Mouse (Mus musculus) heart, embryonic 14.5 days (tissue): Measurements from ENCODE around the gene Pcgf1. TPM values are rescaled to one million over a fixed set of nuclear protein-coding genes. Genes with fewer than 3 reads are reported as not detected.
A peak's percentile ranks its signal among the peaks of the same experiment; 100 is the strongest.

Experiments used
- ATAC-seq: fragments of 200-750 bp; cut with Nextera tagmentation; 2 replicates; pipeline ENCODE4 v1.8.0; 2017; ENCODE audit warnings: low read depth, moderate TSS enrichment; ENCODE audit not compliant: insufficient number of reproducible peaks, insufficient read depth, low FRiP score
- H3K27ac ChIP-seq, 2 experiments: fragments of 200-500 bp in 1 of 2; fragments of 300-500 bp in 1 of 2; sonication (generic) in 1 of 2; replicated peaks in 1 of 2; 2 replicates each; pipeline ENCODE4 v1.5.1; 2012 to 2014; ENCODE audit warnings: low read depth in 2 of 2, low read length in 2 of 2, control low read depth in 1 of 2, mild to moderate bottlenecking in 1 of 2, mixed read lengths in 1 of 2; ENCODE audit not compliant: control insufficient read depth in 1 of 2, insufficient read depth in 1 of 2
- H3K27me3 ChIP-seq: fragments of 300-500 bp; sonication (generic); 2 replicates; pipeline ENCODE4 v1.6.1; 2014; ENCODE audit warnings: mild to moderate bottlenecking, low read length, control low read depth; ENCODE audit not compliant: control insufficient read depth, insufficient read depth
- H3K36me3 ChIP-seq: fragments of 300-500 bp; sonication (generic); 2 replicates; pipeline ENCODE4 v1.6.1; 2014; ENCODE audit warnings: mild to moderate bottlenecking, control low read depth, low read length, mixed read lengths; ENCODE audit not compliant: control insufficient read depth, insufficient read depth
- H3K4me1 ChIP-seq, 2 experiments: fragments of 200-500 bp in 1 of 2; fragments of 300-500 bp in 1 of 2; sonication (generic) in 1 of 2; 2 replicates each; pipeline ENCODE4 v1.6.1; 2012 to 2014; ENCODE audit warnings: low read length in 2 of 2, control low read depth in 1 of 2, mixed read lengths in 1 of 2; ENCODE audit not compliant: control insufficient read depth in 2 of 2, insufficient read depth in 2 of 2
- H3K4me2 ChIP-seq: fragments of 300-500 bp; sonication (generic); 2 replicates; pipeline ENCODE4 v1.6.1; 2014; ENCODE audit warnings: mild to moderate bottlenecking, low read length
- H3K4me3 ChIP-seq, 2 experiments: fragments of 200-500 bp in 1 of 2; fragments of 300-500 bp in 1 of 2; sonication (generic) in 1 of 2; 2 replicates each; pipeline ENCODE4 v1.5.1; 2012 to 2014; ENCODE audit warnings: low read length in 2 of 2, mild to moderate bottlenecking in 2 of 2, control low read depth in 1 of 2, low read depth in 1 of 2, moderate library complexity in 1 of 2; ENCODE audit not compliant: control insufficient read depth in 1 of 2, insufficient read depth in 1 of 2
- H3K9ac ChIP-seq: fragments of 300-500 bp; sonication (generic); 2 replicates; pipeline ENCODE4 v1.6.1; 2014; ENCODE audit warnings: mild to moderate bottlenecking, low read length
- H3K9me3 ChIP-seq: fragments of 300-500 bp; sonication (generic); 2 replicates; pipeline ENCODE4 v1.6.1; 2016; ENCODE audit warnings: low read length, control low read depth; ENCODE audit not compliant: control insufficient read depth
- WGBS: fragments of 180-500 bp; shearing (Covaris S2); extraction: QIAGEN DNeasy Blood & Tissue Kit; methylation state at CpG from one replicate; pipeline ENCODE4 v1.1.7; 2014; 5-methylcytosine and 5-hydroxymethylcytosine counted together
- polyA plus RNA-seq: library from polyadenylated mRNA; unstranded; fragments of >200 nt; fragmentation: Nextera tagmentation; extraction: Ambion mirVana; gene quantifications from 2 replicates; pipeline ENCODE4 v1.2.1, GENCODE M21; 2014

Gene Pcgf1
- polyA plus RNA-seq, 1 experiment from 2014 or later = 16.8 TPM

- peaks cover 7 to 18% of the 10 kb centered on the region in 2 experiments; a peak in 3 of 4 replicates for H3K4me1 ChIP-seq
- H3K9me3 ChIP-seq = no peaks in the 10 kb centered on the region
- H3K36me3 ChIP-seq = no peaks in the 10 kb centered on the region
- 13% methylated on average over 9 of the region's 9 CpGs for WGBS
- peak overlapping the region; percentile 57 for H3K4me2 ChIP-seq
- H3K27ac ChIP-seq = no peak overlapping the region
- H3K27me3 ChIP-seq = peaks cover 81% of the 10 kb centered on the region
- no peak overlapping the region for H3K9ac ChIP-seq
- H3K4me3 ChIP-seq = peak overlapping the region; percentile 26 to 28
- ATAC-seq = no peak
Measured at GRCm38 (mm10) chr6:83087926-83088260, 10.2 kb downstream of the Pcgf1 start.

GRCm38 (mm10) chr6:83092416-83093127, 14.9 kb downstream of the Pcgf1 start:
- no peak for ATAC-seq
- peaks cover 38% of the 10 kb centered on the region for H3K27me3 ChIP-seq
- H3K4me2 ChIP-seq = no peak overlapping the region
- no peak overlapping the region for H3K9ac ChIP-seq
- H3K4me1 ChIP-seq = peaks cover 2 to 3% of the 10 kb centered on the region in 2 experiments; a peak in 2 of 4 replicates
- WGBS = 35% methylated on average over 6 of the region's 6 CpGs
- no peaks in the 10 kb centered on the region for H3K36me3 ChIP-seq
- H3K9me3 ChIP-seq = no peaks in the 10 kb centered on the region
- H3K27ac ChIP-seq = no peak overlapping the region
- no peak overlapping the region for H3K4me3 ChIP-seq

GRCm38 (mm10) chr6:83095968-83096367, 18.3 kb downstream of the Pcgf1 start:
- Histone ChIP-seq H3K4me3 (no peak overlapping the region), H3K4me1 (0 out of 4 replicates have a peak, but pooled peaks cover 0 to 2% of the 10 kb centered on the region in 2 experiments), H3K27me3 (peaks cover 5% of the 10 kb centered on the region; the same call in 1 of the 2 replicates), H3K9ac (no peak overlapping the region), H3K36me3 (no peaks in the 10 kb centered on the region), H3K4me2 (no peak overlapping the region), H3K9me3 (no peaks in the 10 kb centered on the region), H3K27ac (no peak overlapping the region)
- ATAC-seq = no peak
- WGBS = 41% methylated on average over 6 of the region's 6 CpGs

GRCm38 (mm10) chr6:83098411-83098810, 20.7 kb downstream of the Pcgf1 start:
- Histone ChIP-seq H3K9me3 (no peaks in the 10 kb centered on the region), H3K36me3 (peaks cover under 1% of the 10 kb centered on the region; the same call in 1 of the 2 replicates), H3K9ac (no peak overlapping the region), H3K27me3 (no peaks in the 10 kb centered on the region; the same call in 1 of the 2 replicates), H3K4me2 (no peak overlapping the region), H3K4me3 (no peak overlapping the region), H3K4me1 (peaks cover 10 to 12% of the 10 kb centered on the region in 2 experiments; a peak in 3 of 4 replicates), H3K27ac (no peak overlapping the region)
- no peak for ATAC-seq
- WGBS = 55% methylated on average over 2 of the region's 2 CpGs

- Histone ChIP-seq H3K27me3 (no peaks in the 10 kb centered on the region), H3K4me1 (peaks cover 10 to 13% of the 10 kb centered on the region in 2 experiments; a peak in 3 of 4 replicates), H3K9ac (peak within 1 kb of the TSS; percentile 88), H3K4me2 (peak within 1 kb of the TSS; percentile 100), H3K9me3 (no peaks in the 10 kb centered on the region), H3K36me3 (peaks cover 3% of the 10 kb centered on the region; the same call in 1 of the 2 replicates), H3K4me3 (peak within 1 kb of the TSS; percentile 62 to 67), H3K27ac (peak within 1 kb of the TSS; percentile 6 to 80; a peak in 3 of 4 replicates)
- WGBS = 2% methylated on average over 25 of the region's 25 CpGs
- peak; percentile 68 for ATAC-seq
Measured at GRCm38 (mm10) chr6:83101316-83101687, 23.6 kb downstream of the Pcgf1 start, which contains the start of the genes Ccdc142 and Gm42688. Gene Ccdc142 (plus strand): TSS chr6:83101601. Gene Gm42688 (plus strand): TSS chr6:83101617.

- ATAC-seq = peak; percentile 75
- Histone ChIP-seq H3K9ac (peak overlapping the region; percentile 88), H3K27ac (peak overlapping the region; percentile 6 to 80; a peak in 3 of 4 replicates), H3K4me1 (peaks cover 10 to 13% of the 10 kb centered on the region in 2 experiments; a peak in 3 of 4 replicates), H3K9me3 (no peaks in the 10 kb centered on the region), H3K4me2 (peak overlapping the region; percentile 100), H3K27me3 (no peaks in the 10 kb centered on the region), H3K36me3 (peaks cover 8% of the 10 kb centered on the region), H3K4me3 (peak overlapping the region; percentile 62 to 67)
- under 1% methylated on average over 74 of the region's 74 CpGs for WGBS
Measured at GRCm38 (mm10) chr6:83101688-83102556, 24.3 kb downstream of the Pcgf1 start.

GRCm38 (mm10) chr6:83103130-83103650, 25.5 kb downstream of the Pcgf1 start:
- Histone ChIP-seq H3K27ac (no peak overlapping the region), H3K4me2 (peak overlapping the region; percentile 100), H3K9ac (peak overlapping the region; percentile 88), H3K36me3 (peaks cover 12% of the 10 kb centered on the region), H3K4me3 (no peak overlapping the region), H3K27me3 (no peaks in the 10 kb centered on the region), H3K4me1 (peaks cover 16 to 20% of the 10 kb centered on the region in 2 experiments), H3K9me3 (no peaks in the 10 kb centered on the region)
- no peak for ATAC-seq
- 49% methylated on average over 11 of the region's 11 CpGs for WGBS
